Mouse (Mus musculus): Measurements from ENCODE around the gene Vill. TPM values are rescaled to one million over a fixed set of nuclear protein-coding genes. Genes with fewer than 3 reads are reported as not detected.

The Vill gene
- 12.5 and 16.5 TPM in 2 replicates for polyA plus RNA-seq (2011; ENCODE audit: insufficient read length, low read depth, missing spikeins)

- Histone ChIP-seq H3K4me1 (ENCODE audit: control insufficient read depth, insufficient read depth, low read length) (no peaks in the 10 kb centered on the region; the same call in 1 of the 2 replicates), H3K27ac (ENCODE audit: insufficient read depth, low read length) (no peak within 1 kb of the TSS), H3K4me3 (ENCODE audit: insufficient read depth, low read length) (peak within 1 kb of the TSS; percentile 11)
- TF ChIP-seq CTCF (IDR thresholded peaks at IDR 0.05; ENCODE audit: borderline replicate concordance, insufficient read depth, low read length) (no peak), POLR2A (IDR thresholded peaks at IDR 0.05; ENCODE audit: low read depth, low read length) (peak; percentile 49)
Observed at GRCm38 (mm10) chr9:119052154-119052944, at the start of gene Vill. Gene Vill (plus strand): TSS chr9:119052778.

GRCm38 (mm10) chr9:119003990-119004702, 48.4 kb upstream of the Vill start:
- Histone ChIP-seq H3K27ac (ENCODE audit: insufficient read depth, low read length) (no peak overlapping the region), H3K4me3 (ENCODE audit: insufficient read depth, low read length) (no peak overlapping the region), H3K4me1 (ENCODE audit: control insufficient read depth, insufficient read depth, low read length) (peaks cover 8% of the 10 kb centered on the region)
- TF ChIP-seq POLR2A (IDR thresholded peaks at IDR 0.05; ENCODE audit: low read depth, low read length): no peak

GRCm38 (mm10) chr9:119004703-119005076, 47.9 kb upstream of the Vill start:
- TF ChIP-seq POLR2A (IDR thresholded peaks at IDR 0.05; ENCODE audit: low read depth, low read length) (no peak), CTCF (IDR thresholded peaks at IDR 0.05; ENCODE audit: borderline replicate concordance, insufficient read depth, low read length) (no peak)
- H3K4me1 ChIP-seq (ENCODE audit: control insufficient read depth, insufficient read depth, low read length): peaks cover 8% of the 10 kb centered on the region
- no peak overlapping the region for H3K27ac ChIP-seq (ENCODE audit: insufficient read depth, low read length)
- no peak overlapping the region for H3K4me3 ChIP-seq (ENCODE audit: insufficient read depth, low read length)

- TF ChIP-seq CTCF (IDR thresholded peaks at IDR 0.05; ENCODE audit: borderline replicate concordance, insufficient read depth, low read length) (no peak), POLR2A (IDR thresholded peaks at IDR 0.05; ENCODE audit: low read depth, low read length) (no peak)
- Histone ChIP-seq H3K4me1 (ENCODE audit: control insufficient read depth, insufficient read depth, low read length) (peaks cover 8% of the 10 kb centered on the region), H3K4me3 (ENCODE audit: insufficient read depth, low read length) (no peak overlapping the region), H3K27ac (ENCODE audit: insufficient read depth, low read length) (no peak overlapping the region)
Observed at GRCm38 (mm10) chr9:119005303-119006029, 47.1 kb upstream of the Vill start.

GRCm38 (mm10) chr9:119007266-119007665, 45.3 kb upstream of the Vill start:
- peaks cover 2% of the 10 kb centered on the region; the same call in 1 of the 2 replicates for H3K4me1 ChIP-seq (ENCODE audit: control insufficient read depth, insufficient read depth, low read length)
- H3K4me3 ChIP-seq (ENCODE audit: insufficient read depth, low read length): no peak overlapping the region
- H3K27ac ChIP-seq (ENCODE audit: insufficient read depth, low read length): no peak overlapping the region
- TF ChIP-seq CTCF (IDR thresholded peaks at IDR 0.05; ENCODE audit: borderline replicate concordance, insufficient read depth, low read length) (no peak), POLR2A (IDR thresholded peaks at IDR 0.05; ENCODE audit: low read depth, low read length) (no peak)

GRCm38 (mm10) chr9:119008871-119009270, 43.7 kb upstream of the Vill start:
- TF ChIP-seq CTCF (IDR thresholded peaks at IDR 0.05; ENCODE audit: borderline replicate concordance, insufficient read depth, low read length): no peak
- no peak for TF ChIP-seq POLR2A (IDR thresholded peaks at IDR 0.05; ENCODE audit: low read depth, low read length)
- H3K27ac ChIP-seq (ENCODE audit: insufficient read depth, low read length): no peak overlapping the region
- no peak overlapping the region for H3K4me3 ChIP-seq (ENCODE audit: insufficient read depth, low read length)
- no peaks in the 10 kb centered on the region for H3K4me1 ChIP-seq (ENCODE audit: control insufficient read depth, insufficient read depth, low read length)

GRCm38 (mm10) chr9:119010156-119010710, 42.3 kb upstream of the Vill start:
- no peak for TF ChIP-seq POLR2A (IDR thresholded peaks at IDR 0.05; ENCODE audit: low read depth, low read length)
- no peak for TF ChIP-seq CTCF (IDR thresholded peaks at IDR 0.05; ENCODE audit: borderline replicate concordance, insufficient read depth, low read length)
- Histone ChIP-seq H3K27ac (ENCODE audit: insufficient read depth, low read length) (no peak overlapping the region), H3K4me3 (ENCODE audit: insufficient read depth, low read length) (no peak overlapping the region), H3K4me1 (ENCODE audit: control insufficient read depth, insufficient read depth, low read length) (no peaks in the 10 kb centered on the region)

GRCm38 (mm10) chr9:119016785-119017507, 35.6 kb upstream of the Vill start:
- Histone ChIP-seq H3K4me3 (ENCODE audit: insufficient read depth, low read length) (no peak overlapping the region), H3K27ac (ENCODE audit: insufficient read depth, low read length) (no peak overlapping the region), H3K4me1 (ENCODE audit: control insufficient read depth, insufficient read depth, low read length) (no peaks in the 10 kb centered on the region)
- TF ChIP-seq POLR2A (IDR thresholded peaks at IDR 0.05; ENCODE audit: low read depth, low read length) (no peak), CTCF (IDR thresholded peaks at IDR 0.05; ENCODE audit: borderline replicate concordance, insufficient read depth, low read length) (no peak)

- no peak overlapping the region for H3K4me3 ChIP-seq (ENCODE audit: insufficient read depth, low read length)
- no peak overlapping the region for H3K27ac ChIP-seq (ENCODE audit: insufficient read depth, low read length)
- no peak for TF ChIP-seq POLR2A (IDR thresholded peaks at IDR 0.05; ENCODE audit: low read depth, low read length)
- TF ChIP-seq CTCF (IDR thresholded peaks at IDR 0.05; ENCODE audit: borderline replicate concordance, insufficient read depth, low read length): no peak
- no peaks in the 10 kb centered on the region for H3K4me1 ChIP-seq (ENCODE audit: control insufficient read depth, insufficient read depth, low read length)
Observed at GRCm38 (mm10) chr9:119021731-119022130, 30.8 kb upstream of the Vill start.
